Mouse (Mus musculus): ENCODE data around the gene Syt5.

DNA sequence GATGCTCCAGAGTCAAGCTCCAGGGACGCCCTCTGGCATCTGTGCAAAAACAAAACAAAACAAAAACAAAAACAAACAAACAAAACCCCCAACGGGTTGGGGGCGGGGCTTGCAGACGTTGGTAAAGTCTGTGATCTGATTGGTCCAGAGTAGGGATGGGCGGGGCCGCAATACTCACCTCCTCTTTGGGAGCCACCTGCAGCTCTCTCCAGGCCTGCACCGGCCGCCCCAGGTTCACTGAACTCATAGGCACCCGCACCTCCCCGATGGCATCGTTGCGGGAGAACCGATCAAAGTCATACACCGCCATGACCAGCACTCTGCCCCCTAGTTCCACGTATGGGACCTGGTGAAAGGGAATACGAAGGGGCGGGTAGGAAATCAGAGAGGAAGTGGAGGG is 5.3 kb downstream of the Syt5 start:
- TF ChIP-seq HCFC1 (IDR thresholded peaks at IDR 0.05; ENCODE audit: borderline replicate concordance, insufficient read depth, low read length) (no peak), MAFK (IDR thresholded peaks at IDR 0.05; ENCODE audit: insufficient read depth, low read depth, low read length) (no peak), ZC3H11A (IDR thresholded peaks at IDR 0.05; ENCODE audit: borderline replicate concordance, low read depth, low read length) (no peak), CHD2 (IDR thresholded peaks at IDR 0.05; ENCODE audit: low read depth, low read length) (no peak)
